Mouse (Mus musculus) monocyte, adult 2 months (primary cell): ENCODE results near the gene Gjd2.

Source experiments
- DNase-seq, 2 experiments: peaks; one replicate each; pipeline ENCODE4 v3.0.0; 2022; ENCODE audit warnings: low spot score in 2 of 2, low read depth in 1 of 2

The Gjd2 gene

DNA sequence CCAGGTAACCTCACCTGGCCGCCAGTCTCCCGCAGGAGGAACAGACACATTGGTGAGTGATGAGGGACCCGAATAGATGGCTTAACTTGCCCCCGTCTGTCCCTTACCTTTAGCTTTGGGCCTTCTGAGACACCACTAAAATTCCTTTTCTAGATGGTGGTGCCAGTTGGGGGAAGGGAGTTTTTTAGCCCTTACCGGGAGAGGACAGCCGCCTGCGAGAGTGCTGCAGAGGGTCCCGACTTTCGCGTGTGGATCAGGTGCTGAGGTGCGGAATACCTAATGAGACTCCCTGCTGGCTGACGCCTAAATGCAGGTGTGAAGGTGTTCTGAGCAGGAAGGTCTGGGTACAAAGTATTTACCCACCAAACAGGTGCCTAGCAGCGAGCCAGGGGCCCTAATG, 427 bp upstream of the Gjd2 start:
- DNase-seq, result no peak

DNA sequence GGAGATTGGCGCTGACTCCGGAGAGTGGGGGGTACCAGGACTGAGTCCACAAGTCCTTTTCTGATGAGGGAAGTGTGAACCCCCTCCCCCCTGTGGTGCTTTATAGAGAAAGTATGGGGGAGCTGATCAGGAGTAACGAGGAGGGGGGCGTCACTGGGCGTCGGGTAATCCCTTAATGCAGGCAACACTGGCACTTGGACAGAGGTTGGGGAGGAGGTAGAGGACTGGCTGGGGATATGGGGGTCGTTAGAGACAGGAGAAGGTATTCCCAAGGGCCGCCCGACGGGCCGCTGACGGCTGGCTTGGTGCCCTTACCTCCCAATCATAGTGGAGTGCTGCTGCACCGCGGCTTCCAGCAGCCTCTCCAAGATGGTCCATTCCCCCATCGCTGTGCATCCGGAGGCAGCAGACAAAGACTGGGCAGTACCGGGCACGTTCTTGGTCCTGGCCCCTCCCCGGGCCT, 639 bp downstream of the Gjd2 start:
- no peak for DNase-seq

DNA sequence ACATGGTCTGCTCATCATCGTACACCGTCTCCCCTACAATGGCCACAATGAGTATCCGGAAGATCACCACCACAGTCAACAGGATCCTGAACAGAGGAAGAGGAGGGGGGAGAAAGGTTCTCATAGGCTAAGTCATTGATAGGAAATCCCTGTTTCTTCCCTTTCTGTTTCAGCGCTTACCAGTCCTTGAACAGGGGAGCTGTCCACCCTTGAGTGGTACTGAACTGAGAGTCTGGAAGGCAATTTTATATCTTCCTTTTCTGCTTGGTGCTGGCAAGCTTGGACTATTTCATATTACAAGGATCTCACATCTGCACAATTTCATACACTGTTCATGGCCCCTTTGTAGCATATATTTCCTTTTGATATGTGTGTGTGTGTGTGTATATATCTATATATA, 1.6 kb downstream of the Gjd2 start:
- DNase-seq, result no peak

DNA sequence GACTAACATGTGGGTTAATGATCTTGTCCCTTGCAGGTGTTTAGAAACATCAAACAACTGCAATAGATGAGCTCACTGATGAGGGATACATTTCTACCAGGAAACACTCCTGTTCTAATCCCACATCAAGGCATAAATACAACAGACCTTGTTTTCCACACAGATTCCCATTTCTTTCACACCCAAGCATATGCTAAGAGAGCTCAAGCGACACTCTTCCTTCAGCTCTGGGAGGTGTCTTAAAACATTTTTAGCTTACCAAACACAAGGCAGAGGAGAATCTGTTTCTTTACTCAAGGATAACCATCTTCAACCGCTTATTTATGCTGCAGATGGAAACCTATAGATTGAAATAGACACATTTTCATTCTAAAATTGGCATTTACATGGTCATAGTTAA, 5.1 kb downstream of the Gjd2 start:
- DNase-seq, result no peak

- no peak for DNase-seq
Observed at GRCm38 (mm10) chr2:113997484-113997883, 15.9 kb downstream of the Gjd2 start.

DNA sequence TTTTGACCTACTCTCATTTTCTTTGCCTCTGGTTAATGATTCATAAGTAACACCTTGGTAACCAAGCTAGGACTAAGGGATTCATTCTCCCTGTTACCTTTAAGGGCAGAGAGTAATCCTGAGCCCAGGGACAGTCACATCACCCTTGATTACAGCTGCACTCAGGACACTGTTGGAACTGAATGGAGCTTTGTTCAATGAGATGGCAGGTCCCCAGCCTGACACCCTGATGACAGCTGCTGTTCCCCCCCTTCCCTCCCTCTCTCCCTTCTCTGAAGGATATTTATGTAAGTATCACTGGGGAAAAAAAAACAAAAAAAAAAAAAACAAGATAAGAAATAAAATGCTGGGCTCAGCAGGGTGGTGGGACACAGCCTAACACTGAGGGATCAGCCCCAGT, 16.5 kb downstream of the Gjd2 start:
- DNase-seq, result no peak

DNA sequence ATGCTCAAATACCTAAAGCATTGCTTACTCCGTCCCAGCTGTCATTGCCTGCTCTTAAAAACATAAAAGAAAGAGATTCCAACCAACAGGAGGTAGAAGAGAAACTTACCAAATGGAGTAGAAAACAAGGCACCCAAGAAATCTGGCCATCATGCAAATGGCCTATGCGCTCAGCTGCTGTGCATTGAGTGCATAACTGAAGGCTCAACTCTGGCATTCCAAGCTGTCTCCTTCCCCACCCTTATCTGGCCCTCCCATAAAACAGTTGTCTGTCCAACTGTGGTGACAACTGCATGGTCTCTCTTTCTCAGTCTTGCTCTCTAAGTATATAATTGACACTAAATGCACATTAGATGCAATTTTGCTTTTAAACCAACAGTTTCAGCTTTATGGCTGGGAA, 28.5 kb downstream of the Gjd2 start:
- DNase-seq, result no peak

DNA sequence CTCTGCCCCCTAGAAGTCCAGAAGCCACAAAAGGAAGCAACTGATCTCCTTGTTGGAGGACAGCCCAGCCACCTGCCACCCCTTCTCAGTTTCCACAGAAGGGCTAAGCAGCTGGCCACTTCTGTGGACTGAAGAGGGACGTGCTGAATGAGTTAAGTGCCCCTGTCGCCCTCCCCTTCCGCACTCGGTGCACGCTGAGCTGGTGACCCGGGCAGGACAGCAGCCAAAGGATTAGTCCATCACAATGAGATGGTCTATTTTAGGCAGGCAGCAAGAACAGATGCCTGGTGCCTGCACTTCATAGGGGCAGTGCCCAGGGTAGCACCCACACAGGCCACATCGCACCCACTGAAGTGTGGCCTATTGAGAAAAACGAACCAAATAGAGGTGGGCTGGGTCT, 32.8 kb downstream of the Gjd2 start:
- no peak for DNase-seq

DNA sequence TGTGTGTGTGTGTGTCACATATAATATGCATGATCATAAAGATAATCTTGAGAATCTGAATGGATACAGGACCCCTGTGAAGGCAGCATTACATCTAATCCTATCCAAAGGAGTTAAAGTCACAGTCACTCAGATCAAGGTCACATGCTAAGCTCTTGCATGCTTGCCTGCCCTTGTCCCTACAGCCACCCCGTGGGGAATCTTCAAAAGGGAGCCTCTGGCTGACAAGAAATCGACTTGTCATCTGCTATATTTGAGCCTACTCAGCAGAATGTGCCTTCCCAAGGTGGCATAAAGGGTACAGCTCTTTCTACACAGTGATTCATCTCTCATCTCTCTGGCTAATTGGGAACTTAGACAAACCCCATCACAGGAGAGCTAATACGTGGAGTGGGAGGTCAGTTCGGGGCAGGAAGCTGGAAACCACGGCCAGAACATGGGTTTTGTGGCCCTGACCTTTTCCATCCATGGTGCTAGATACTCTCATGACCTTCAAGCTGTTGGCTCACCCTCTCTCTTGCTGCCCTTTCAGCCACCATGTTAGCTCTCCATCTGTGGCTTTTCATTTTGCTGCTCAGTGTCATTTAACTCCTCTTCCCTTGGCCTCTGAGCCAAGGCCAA, 35.2 kb downstream of the Gjd2 start:
- no peak for DNase-seq

- DNase-seq, result no peak
Observed at GRCm38 (mm10) chr2:113973950-113974349, 39.5 kb downstream of the Gjd2 start.

DNA sequence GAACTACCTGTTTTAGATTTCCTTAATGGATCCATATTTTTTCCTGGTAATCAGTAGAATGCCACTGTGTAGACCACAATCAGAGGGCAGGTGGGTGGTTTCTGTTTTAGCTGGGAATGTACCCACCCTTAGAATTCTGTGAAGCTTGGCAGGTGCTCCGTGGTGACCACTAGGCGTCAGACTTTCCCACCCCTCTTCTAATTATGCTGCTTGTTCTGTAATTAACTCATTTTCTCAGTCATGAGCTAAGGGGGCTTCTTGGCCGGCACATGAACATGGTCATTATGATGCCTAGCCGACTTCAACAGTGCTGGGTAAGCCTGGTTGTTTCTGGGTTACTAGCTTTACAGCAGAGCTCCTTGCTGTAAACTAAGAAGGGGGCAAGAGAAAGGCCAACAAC, 47.0 kb downstream of the Gjd2 start:
- DNase-seq, result no peak
